15 mouse cellular contexts compared by ENCODE assay signal in genomic region chr4:57861166-57861565, GRCm38 (mm10). TPM values are rescaled to one million over a fixed set of nuclear protein-coding genes. Genes with fewer than 3 reads are reported as not detected.
DNase-seq lines count a peak whose midpoint lies in the region; ATAC-seq lines count a peak whose summit lies in the region.
"Had no signal": no experiment of that assay in that cellular context is flagged by ENCODE, and none has a peak within 500 bp of the region (broad histone marks: within the 10 kb centered on the region; RNA-seq: fewer than 3 reads in every experiment).

No protein-coding gene starts in this region.

- ATAC-seq in megakaryocyte, adult 5-6 weeks (ENCODE audit: poor library complexity, severe bottlenecking): no peak
- ATAC-seq in megakaryocyte progenitor cell, adult 5-6 weeks (replicated peaks; ENCODE audit: poor library complexity): no peak
- ATAC-seq: activated CD4-positive, CD25-positive, alpha-beta regulatory T cell, adult 4 months; forebrain, embryonic 14.5 days had no signal

- peak; percentile 34 to 70 for DNase-seq in adrenal gland, adult (ENCODE audit: inconsistent age in 2 of 2, low spot score in 1 of 2)
- DNase-seq in adrenal gland, postnatal 4 days (ENCODE audit: low spot score in 2 of 2): no peak
- peak; percentile 32 for DNase-seq in testis, postnatal 10 days (ENCODE audit: low spot score)
- DNase-seq in testis, postnatal 14 days (ENCODE audit: low spot score): no peak
- DNase-seq in kidney, adult 9 months: peak; percentile 78
- DNase-seq in kidney, postnatal 36 days: peak; percentile 62 to 75
- DNase-seq: cerebellum, adult 9-11 months; embryo, embryonic 11 days; layer of hippocampus, postnatal 36 days had no signal

RNA-seq across cellular contexts. Expression of gene D630039A03Rik, which starts 54.9 kb away (rescaled TPM):
- total RNA-seq in adrenal gland, postnatal 4 days (2021): 10 to 100 TPM; 10.1 to 10.2 TPM
- 0.27 TPM in 1 of 2 replicates, not detected in the other for total RNA-seq in megakaryocyte, adult 5-6 weeks (2015)
- total RNA-seq in megakaryocyte, adult 5-6 weeks (2017): not detected in 2 replicates
- total RNA-seq in megakaryocyte progenitor cell, adult 5-6 weeks (2015): not detected in 2 replicates
- 0.34 TPM in 1 of 2 replicates, not detected in the other for total RNA-seq in megakaryocyte progenitor cell, adult 5-6 weeks (2017)
- total RNA-seq: CH12.LX; neutrophil, adult 5-6 weeks had no signal

Comparison
In these comparisons a context has a peak if more than half of its experiments do, and no peak if none do; other contexts are left out.
1. DNase-seq: peak in adrenal gland, adult (2 of 2), testis, postnatal 10 days (single experiment), kidney, adult 9 months (single experiment) and kidney, postnatal 36 days (2 of 2); none in adrenal gland, postnatal 4 days (0 of 2) and testis, postnatal 14 days (single experiment).
2. RNA of gene D630039A03Rik, which starts 54.9 kb away (total RNA-seq): 10.1 to 10.2 TPM in adrenal gland, postnatal 4 days; 0.27 TPM in megakaryocyte, adult 5-6 weeks and 0.34 TPM in megakaryocyte progenitor cell, adult 5-6 weeks; every median in the first group is over 4 times any median in the second.